Mouse (Mus musculus) liver, embryonic 12.5 days (tissue): ENCODE data around the gene Tbc1d22a. TPM values are rescaled to one million over a fixed set of nuclear protein-coding genes. Genes with fewer than 3 reads are reported as not detected.
"Not testable (repeated sequence)": the region's sequence is repeated elsewhere in the genome, so short reads cannot be mapped to it uniquely, and the experiment has no call there.

Experiments used
- ATAC-seq: fragments of 200-750 bp; cut with Nextera tagmentation; 2 replicates; pipeline ENCODE4 v1.8.0; 2017; ENCODE audit warnings: moderate number of reproducible peaks, mild to moderate bottlenecking, moderate library complexity
- H3K27ac ChIP-seq: fragments of 300-500 bp; sonication (generic); 2 replicates; pipeline ENCODE4 v1.5.1; 2016; ENCODE audit warnings: mild to moderate bottlenecking
- H3K27me3 ChIP-seq: fragments of 300-500 bp; sonication (generic); replicated peaks from 2 replicates; pipeline ENCODE4 v1.6.1; 2016; ENCODE audit warnings: mild to moderate bottlenecking, moderate library complexity
- H3K36me3 ChIP-seq: fragments of 300-500 bp; sonication (generic); 2 replicates; pipeline ENCODE4 v1.6.1; 2016; ENCODE audit warnings: mild to moderate bottlenecking, moderate library complexity
- H3K4me1 ChIP-seq: fragments of 300-500 bp; sonication (generic); 2 replicates; pipeline ENCODE4 v1.6.1; 2016
- H3K4me2 ChIP-seq: fragments of 300-500 bp; sonication (generic); 2 replicates; pipeline ENCODE4 v1.6.1; 2016; ENCODE audit warnings: mild to moderate bottlenecking, moderate library complexity
- H3K4me3 ChIP-seq: fragments of 300-500 bp; sonication (generic); 2 replicates; pipeline ENCODE4 v1.5.1; 2016; ENCODE audit warnings: mild to moderate bottlenecking, moderate library complexity
- H3K9ac ChIP-seq: fragments of 300-500 bp; sonication (generic); 2 replicates; pipeline ENCODE4 v1.6.1; 2016; ENCODE audit warnings: mild to moderate bottlenecking, moderate library complexity
- H3K9me3 ChIP-seq: fragments of 300-500 bp; sonication (generic); replicated peaks from 2 replicates; pipeline ENCODE4 v1.6.1; 2016; ENCODE audit warnings: mild to moderate bottlenecking, moderate library complexity
- WGBS: fragments of 180-500 bp; shearing (Covaris S2); methylation state at CpG from one replicate; pipeline ENCODE4 v1.1.7; 2016; ENCODE audit not compliant: insufficient replicate concordance; 5-methylcytosine and 5-hydroxymethylcytosine counted together
- polyA plus RNA-seq: library from polyadenylated mRNA; unstranded; fragments of >200 nt; fragmentation: Nextera tagmentation; extraction: Ambion mirVana; gene quantifications from 2 replicates; pipeline ENCODE4 v1.2.1, GENCODE M21; 2016

Tbc1d22a gene
- polyA plus RNA-seq, 1 experiment from 2014 or later: 9.2 TPM

- Histone ChIP-seq H3K27ac (no peak overlapping the region), H3K4me3 (no peak overlapping the region), H3K27me3 (no peaks in the 10 kb centered on the region), H3K36me3 (no peaks in the 10 kb centered on the region), H3K4me2 (no peak overlapping the region), H3K9me3 (no peaks in the 10 kb centered on the region), H3K4me1 (peaks cover 38% of the 10 kb centered on the region), H3K9ac (no peak overlapping the region)
- no peak for ATAC-seq
- WGBS: 58% methylated on average over 6 of the region's 6 CpGs
Measured at GRCm38 (mm10) chr15:86172526-86172925, 41.7 kb upstream of the Tbc1d22a start.

- H3K4me1 ChIP-seq: peaks cover 34% of the 10 kb centered on the region
Measured at GRCm38 (mm10) chr15:86173136-86173985, 40.9 kb upstream of the Tbc1d22a start.

GRCm38 (mm10) chr15:86175253-86176050 is 38.8 kb upstream of the Tbc1d22a start:
- no peak overlapping the region for H3K4me3 ChIP-seq
- no peak overlapping the region for H3K4me2 ChIP-seq
- H3K27me3 ChIP-seq: no peaks in the 10 kb centered on the region
- H3K9me3 ChIP-seq: no peaks in the 10 kb centered on the region
- no peak for ATAC-seq
- H3K27ac ChIP-seq: no peak overlapping the region
- WGBS: 55% methylated on average over 3 of the region's 3 CpGs
- no peaks in the 10 kb centered on the region for H3K36me3 ChIP-seq
- H3K4me1 ChIP-seq: peaks cover 35% of the 10 kb centered on the region
- no peak overlapping the region for H3K9ac ChIP-seq

More at GRCm38 (mm10) chr15:86173136-86173985, 40.9 kb upstream of the Tbc1d22a start:
- Histone ChIP-seq H3K27ac (no peak overlapping the region), H3K4me3 (no peak overlapping the region), H3K9ac (no peak overlapping the region), H3K27me3 (no peaks in the 10 kb centered on the region), H3K36me3 (no peaks in the 10 kb centered on the region), H3K9me3 (no peaks in the 10 kb centered on the region), H3K4me2 (no peak overlapping the region)
- no peak for ATAC-seq
- 38% methylated on average over 16 of the region's 16 CpGs for WGBS

- ATAC-seq: no peak
- Histone ChIP-seq H3K4me3 (no peak overlapping the region), H3K27ac (no peak overlapping the region), H3K36me3 (no peaks in the 10 kb centered on the region), H3K9ac (no peak overlapping the region), H3K4me2 (no peak overlapping the region), H3K9me3 (no peaks in the 10 kb centered on the region), H3K4me1 (peaks cover 29% of the 10 kb centered on the region), H3K27me3 (no peaks in the 10 kb centered on the region)
- WGBS: 71% methylated on average over 10 of the region's 10 CpGs
Measured at GRCm38 (mm10) chr15:86176166-86176565, 38.1 kb upstream of the Tbc1d22a start.

GRCm38 (mm10) chr15:86176771-86177702 is 37.2 kb upstream of the Tbc1d22a start:
- Histone ChIP-seq H3K4me2 (no peak overlapping the region), H3K4me1 (peaks cover 37% of the 10 kb centered on the region), H3K9me3 (no peaks in the 10 kb centered on the region), H3K9ac (no peak overlapping the region), H3K27ac (no peak overlapping the region), H3K36me3 (no peaks in the 10 kb centered on the region), H3K27me3 (no peaks in the 10 kb centered on the region), H3K4me3 (no peak overlapping the region)
- no peak for ATAC-seq
- WGBS: 74% methylated on average over 21 of the region's 22 CpGs

- H3K27me3 ChIP-seq, ATAC-seq, H3K36me3 ChIP-seq, H3K4me3 ChIP-seq, H3K27ac ChIP-seq, H3K9me3 ChIP-seq, H3K4me2 ChIP-seq, H3K9ac ChIP-seq: not testable (repeated sequence)
- 72% methylated on average over 2 of the region's 2 CpGs for WGBS
- H3K4me1 ChIP-seq: peaks cover 41% of the 10 kb centered on the region
Measured at GRCm38 (mm10) chr15:86177703-86178251, 36.5 kb upstream of the Tbc1d22a start.

GRCm38 (mm10) chr15:86178594-86178993 is 35.7 kb upstream of the Tbc1d22a start:
- Histone ChIP-seq H3K9ac (no peak overlapping the region), H3K36me3 (no peaks in the 10 kb centered on the region), H3K27me3 (peaks cover 8% of the 10 kb centered on the region), H3K4me3 (no peak overlapping the region), H3K27ac (no peak overlapping the region), H3K4me2 (no peak overlapping the region), H3K9me3 (no peaks in the 10 kb centered on the region), H3K4me1 (peaks cover 36% of the 10 kb centered on the region)
- WGBS: 78% methylated on average over 6 of the region's 6 CpGs
- ATAC-seq: no peak

- Histone ChIP-seq H3K9ac (no peak overlapping the region), H3K27me3 (peaks cover 26% of the 10 kb centered on the region), H3K4me2 (no peak overlapping the region), H3K9me3 (no peaks in the 10 kb centered on the region), H3K36me3 (no peaks in the 10 kb centered on the region), H3K4me1 (peaks cover 32% of the 10 kb centered on the region), H3K27ac (no peak overlapping the region), H3K4me3 (no peak overlapping the region)
- WGBS: 26% methylated on average over 4 of the region's 4 CpGs
- no peak for ATAC-seq
Measured at GRCm38 (mm10) chr15:86180427-86180826, 33.8 kb upstream of the Tbc1d22a start.

GRCm38 (mm10) chr15:86181321-86181720 is 32.9 kb upstream of the Tbc1d22a start:
- not testable (repeated sequence) for H3K4me2 ChIP-seq, H3K4me3 ChIP-seq, H3K9me3 ChIP-seq, H3K36me3 ChIP-seq, H3K9ac ChIP-seq, ATAC-seq
- H3K4me1 ChIP-seq: peaks cover 40% of the 10 kb centered on the region
- WGBS: 62% methylated on average over 3 of the region's 3 CpGs
- peaks cover 35% of the 10 kb centered on the region for H3K27me3 ChIP-seq
- H3K27ac ChIP-seq: 0 out of 2 replicates have a peak overlapping the region, but pooled peaks have one; percentile 41

- Histone ChIP-seq H3K9ac (no peak overlapping the region), H3K4me3 (no peak overlapping the region), H3K9me3 (no peaks in the 10 kb centered on the region), H3K4me2 (peak overlapping the region; percentile 31), H3K36me3 (no peaks in the 10 kb centered on the region), H3K4me1 (peaks cover 45% of the 10 kb centered on the region), H3K27me3 (peaks cover 42% of the 10 kb centered on the region), H3K27ac (peak overlapping the region; percentile 18; the same call in 1 of the 2 replicates)
- WGBS: 9% methylated on average over 11 of the region's 11 CpGs
- no peak for ATAC-seq
Measured at GRCm38 (mm10) chr15:86181941-86182439, 32.3 kb upstream of the Tbc1d22a start.

- no peaks in the 10 kb centered on the region for H3K9me3 ChIP-seq
- H3K4me3 ChIP-seq: no peak overlapping the region
- no peak overlapping the region for H3K9ac ChIP-seq
- peaks cover 45% of the 10 kb centered on the region for H3K4me1 ChIP-seq
- H3K36me3 ChIP-seq: no peaks in the 10 kb centered on the region
- peaks cover 48% of the 10 kb centered on the region for H3K27me3 ChIP-seq
- no peak for ATAC-seq
- H3K4me2 ChIP-seq: peak overlapping the region; percentile 31
- no peak overlapping the region for H3K27ac ChIP-seq
- WGBS: 44% methylated on average over 13 of the region's 13 CpGs
Measured at GRCm38 (mm10) chr15:86182646-86183045, 31.6 kb upstream of the Tbc1d22a start.
